Mouse (Mus musculus): ENCODE results near the gene Ube2o. TPM values are rescaled to one million over a fixed set of nuclear protein-coding genes. Genes with fewer than 3 reads are reported as not detected.
"Not testable (repeated sequence)": the region's sequence is repeated elsewhere in the genome, so short reads cannot be mapped to it uniquely, and the experiment has no call there.

The Ube2o gene
- polyA plus RNA-seq, 1 experiment from 2014 or later = 8.9 TPM

DNA sequence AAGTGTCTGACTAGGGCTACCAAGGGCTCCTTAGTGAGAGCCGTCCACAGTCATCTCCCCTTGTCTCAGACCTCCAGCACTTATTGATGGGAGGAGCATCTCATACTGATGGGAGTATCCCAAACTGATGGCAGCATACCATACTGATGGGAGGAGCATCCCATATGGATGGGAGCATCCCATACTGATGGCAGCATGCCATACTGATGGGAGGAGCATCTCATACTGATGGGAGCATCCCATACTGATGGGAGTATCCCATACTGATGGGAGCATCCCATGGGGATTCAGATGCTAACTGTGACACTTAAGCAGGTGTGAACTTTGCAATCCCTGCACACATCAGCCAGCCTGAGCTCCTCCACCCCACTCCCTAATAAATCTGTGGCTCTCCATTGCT, 88.7 kb downstream of the Ube2o start:
- H3K4me1 ChIP-seq (replicated peaks) = peaks cover 26% of the 10 kb centered on the region
- not testable (repeated sequence) for H3K27me3 ChIP-seq (ENCODE audit: insufficient read depth, poor library complexity, severe bottlenecking); DNase-seq (ENCODE audit: low spot score); H3K27ac ChIP-seq; H3K4me3 ChIP-seq; H3K9me3 ChIP-seq
- WGBS = 81% methylated on average over 1 of the region's 1 CpGs
- peaks cover 13% of the 10 kb centered on the region for H3K36me3 ChIP-seq

DNA sequence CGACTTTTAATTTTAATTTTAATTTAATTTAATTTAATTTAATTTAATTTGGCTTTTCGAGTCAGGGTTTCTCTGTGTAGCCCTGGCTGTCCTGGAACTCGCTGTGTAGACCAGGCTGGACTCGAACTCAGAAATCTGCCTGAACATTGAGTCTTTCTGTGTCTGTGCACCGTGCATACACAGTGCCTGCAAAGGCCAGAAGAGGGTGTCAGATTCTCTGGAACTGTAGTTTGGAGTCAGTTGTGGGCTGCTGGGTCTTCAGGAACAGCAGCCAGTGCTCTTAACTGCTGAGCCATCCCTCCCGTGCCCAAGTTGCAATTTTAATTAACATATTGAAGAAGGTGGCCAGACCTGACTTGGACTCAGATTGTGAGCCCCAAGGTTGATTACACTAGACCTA, 89.9 kb downstream of the Ube2o start:
- no peaks in the 10 kb centered on the region for H3K9me3 ChIP-seq
- H3K4me1 ChIP-seq (replicated peaks) = peaks cover 28% of the 10 kb centered on the region
- peak overlapping the region; percentile 87; the same call in 1 of the 2 replicates for H3K4me3 ChIP-seq
- WGBS = 73% methylated on average over 6 of the region's 6 CpGs
- peaks cover 25% of the 10 kb centered on the region for H3K36me3 ChIP-seq
- DNase-seq (ENCODE audit: low spot score) = no peak
- H3K27ac ChIP-seq = peak overlapping the region; percentile 94; the same call in 1 of the 2 replicates
- no peaks in the 10 kb centered on the region for H3K27me3 ChIP-seq (ENCODE audit: insufficient read depth, poor library complexity, severe bottlenecking)

DNA sequence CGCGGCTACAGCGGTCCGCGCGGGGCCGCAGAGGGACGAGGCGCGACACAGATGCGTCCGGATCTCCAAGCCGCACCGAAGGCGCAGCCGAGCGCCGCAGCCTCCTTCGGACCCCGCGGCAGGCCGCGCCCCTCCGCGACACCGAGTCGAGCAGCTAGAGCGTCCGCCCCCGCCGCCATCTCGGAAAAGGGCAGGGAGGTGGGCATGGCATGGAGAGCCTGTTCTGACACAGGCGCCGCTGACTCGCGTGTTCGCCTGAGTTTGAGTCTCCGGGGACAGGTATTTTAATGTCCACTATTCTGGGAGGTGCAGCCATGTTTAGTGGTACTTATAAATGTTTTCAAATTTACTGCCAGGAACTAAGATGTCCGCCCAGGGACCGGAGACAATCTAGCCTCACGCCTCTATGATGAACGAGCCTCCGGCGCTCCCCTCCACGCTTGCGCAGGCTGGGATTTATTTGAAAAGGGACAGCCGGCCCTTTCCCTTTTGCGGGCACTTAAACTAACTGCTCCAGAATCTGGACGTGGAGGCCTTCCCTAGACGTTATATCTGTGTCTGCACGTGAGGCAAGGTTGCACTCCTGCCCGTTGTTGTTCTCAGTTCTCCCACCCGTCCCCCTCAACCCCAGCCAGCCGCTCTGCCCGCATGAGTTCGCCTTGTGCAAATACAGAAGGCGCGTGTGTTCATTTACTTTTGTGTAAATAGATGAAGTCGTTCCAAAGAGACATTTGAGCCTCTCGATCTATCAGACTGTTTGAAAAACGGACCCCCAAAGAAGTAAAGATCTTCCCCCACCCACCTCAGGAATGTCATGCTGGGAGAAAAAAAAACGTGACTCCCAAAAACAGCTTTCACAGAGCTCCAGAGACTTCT, 90.8 kb downstream of the Ube2o start:
- Histone ChIP-seq H3K27ac (peak overlapping the region; percentile 94), H3K4me3 (peak overlapping the region; percentile 87), H3K27me3 (ENCODE audit: insufficient read depth, poor library complexity, severe bottlenecking) (no peaks in the 10 kb centered on the region), H3K4me1 (replicated peaks) (peaks cover 28% of the 10 kb centered on the region), H3K36me3 (peaks cover 33% of the 10 kb centered on the region), H3K9me3 (no peaks in the 10 kb centered on the region)
- peak; percentile 92 for DNase-seq (ENCODE audit: low spot score)
- WGBS = under 1% methylated on average over 62 of the region's 62 CpGs

DNA sequence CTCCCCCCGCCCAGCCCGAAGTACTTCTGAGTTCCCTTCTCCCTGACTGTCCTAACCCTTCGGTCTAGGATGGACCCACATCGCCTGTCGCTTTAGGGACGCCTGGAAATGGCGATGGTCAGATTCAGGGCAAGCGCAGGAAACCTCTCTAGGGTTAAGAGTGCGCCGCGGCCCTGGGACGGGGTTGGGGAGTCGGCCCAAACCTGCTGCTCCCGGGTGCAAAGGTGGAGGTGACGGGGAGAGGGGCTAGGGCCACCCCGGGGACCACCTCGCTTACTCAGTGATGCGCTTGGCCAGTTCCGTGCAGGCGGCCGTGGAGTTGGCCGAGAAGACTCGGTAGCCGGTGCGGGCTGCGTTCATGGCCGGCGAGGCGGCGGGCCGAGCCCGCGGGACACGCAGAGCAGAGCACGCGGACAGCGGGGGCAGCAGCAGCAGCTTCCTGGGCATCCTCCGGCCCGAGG, 91.4 kb downstream of the Ube2o start:
- WGBS = under 1% methylated on average over 39 of the region's 39 CpGs
- no peak for DNase-seq (ENCODE audit: low spot score)
- H3K36me3 ChIP-seq = peaks cover 40% of the 10 kb centered on the region
- H3K9me3 ChIP-seq = no peaks in the 10 kb centered on the region
- H3K4me3 ChIP-seq = peak overlapping the region; percentile 87
- H3K27me3 ChIP-seq (ENCODE audit: insufficient read depth, poor library complexity, severe bottlenecking) = no peaks in the 10 kb centered on the region
- H3K27ac ChIP-seq = peak overlapping the region; percentile 94
- H3K4me1 ChIP-seq (replicated peaks) = peaks cover 22% of the 10 kb centered on the region

DNA sequence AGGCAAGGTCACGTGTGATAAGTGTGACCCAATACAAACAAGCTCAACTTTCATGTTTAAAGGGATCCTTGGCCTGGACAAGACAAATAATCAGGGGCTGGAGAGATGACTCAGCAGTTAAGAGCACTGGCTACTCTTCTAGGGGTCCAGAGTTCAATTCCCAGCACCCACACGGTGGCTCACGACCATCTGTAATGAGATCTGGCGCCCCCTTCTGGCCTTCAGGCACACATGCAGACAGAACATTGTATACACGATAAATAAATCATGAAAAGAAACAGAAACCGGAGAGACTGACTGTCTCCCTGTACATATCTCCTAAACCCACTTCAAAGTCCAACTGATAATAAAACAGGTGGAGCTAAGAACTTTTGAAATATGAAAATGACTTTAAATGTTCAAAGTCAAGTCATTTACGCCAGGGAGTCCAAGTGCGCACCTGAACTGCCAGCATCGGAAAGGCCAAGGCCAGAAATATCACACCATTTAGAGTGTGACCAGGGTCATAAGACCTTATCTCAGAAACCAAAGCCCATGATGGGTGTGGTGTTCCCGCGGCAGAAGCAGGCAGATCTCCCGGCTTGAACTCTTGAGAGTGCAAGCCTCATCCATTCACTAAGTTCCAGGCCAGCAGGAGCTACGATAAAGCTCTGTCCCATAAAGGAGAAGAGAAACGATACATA, 92.4 kb downstream of the Ube2o start:
- Histone ChIP-seq H3K27ac (peak overlapping the region; percentile 94), H3K4me3 (peak overlapping the region; percentile 87), H3K9me3 (no peaks in the 10 kb centered on the region), H3K27me3 (ENCODE audit: insufficient read depth, poor library complexity, severe bottlenecking) (no peaks in the 10 kb centered on the region), H3K4me1 (replicated peaks) (peaks cover 14% of the 10 kb centered on the region), H3K36me3 (peaks cover 50% of the 10 kb centered on the region)
- WGBS = 81% methylated on average over 14 of the region's 14 CpGs
- DNase-seq (ENCODE audit: low spot score) = no peak

DNA sequence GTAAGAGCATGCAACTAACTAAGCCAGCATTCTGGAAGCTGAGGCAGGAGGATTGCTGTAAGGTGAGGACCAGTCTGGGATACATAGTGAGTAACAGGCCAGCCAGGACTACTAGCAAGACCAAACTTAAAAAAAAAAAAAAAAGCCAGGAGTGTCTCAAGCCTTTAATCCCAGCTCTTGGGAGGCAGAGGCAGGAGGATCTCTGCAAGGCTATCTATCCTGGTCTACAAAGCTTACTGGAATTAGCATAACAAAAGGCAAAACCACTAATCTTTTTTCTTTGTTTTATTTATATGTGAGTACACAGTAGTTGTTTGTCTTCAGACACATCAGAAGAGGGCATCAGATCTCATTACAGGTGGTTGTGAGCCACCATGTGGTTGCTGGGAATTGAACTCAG, 93.0 kb downstream of the Ube2o start:
- Histone ChIP-seq H3K4me3 (no peak overlapping the region), H3K9me3 (no peaks in the 10 kb centered on the region), H3K4me1 (replicated peaks) (peaks cover 14% of the 10 kb centered on the region), H3K27ac (no peak overlapping the region), H3K36me3 (peaks cover 56% of the 10 kb centered on the region), H3K27me3 (ENCODE audit: insufficient read depth, poor library complexity, severe bottlenecking) (no peaks in the 10 kb centered on the region)
- no peak for DNase-seq (ENCODE audit: low spot score)

Other genes with a start within 250 kb of the Ube2o start
- gene Foxj1, start 246.0 kb downstream of the Ube2o start, polyA plus RNA-seq (2016; fragmentation: Nextera tagmentation; extraction: Ambion mirVana) = 15.1 and 29.1 TPM in 2 replicates
- gene Rnf157, start 168.4 kb downstream of the Ube2o start, polyA plus RNA-seq (2016; fragmentation: Nextera tagmentation; extraction: Ambion mirVana) = 9.5 and 16.9 TPM in 2 replicates
- gene Ubald2, start 147.4 kb downstream of the Ube2o start, polyA plus RNA-seq (2016; fragmentation: Nextera tagmentation; extraction: Ambion mirVana) = 45.8 and 84.5 TPM in 2 replicates
- gene Qrich2, start 115.2 kb downstream of the Ube2o start, polyA plus RNA-seq (2016; fragmentation: Nextera tagmentation; extraction: Ambion mirVana) = 0.16 and 0.20 TPM in 2 replicates
- 210 and 236 TPM in 2 replicates for gene Prpsap1, start 87.2 kb downstream of the Ube2o start, polyA plus RNA-seq (2016; fragmentation: Nextera tagmentation; extraction: Ambion mirVana)
- gene Sphk1, start 50.5 kb downstream of the Ube2o start, polyA plus RNA-seq (2016; fragmentation: Nextera tagmentation; extraction: Ambion mirVana) = 8.6 and 11.1 TPM in 2 replicates
- gene Aanat, start 5.0 kb upstream of the Ube2o start, polyA plus RNA-seq (2016; fragmentation: Nextera tagmentation; extraction: Ambion mirVana) = not detected in 2 replicates
- gene Rhbdf2, start 45.6 kb upstream of the Ube2o start, polyA plus RNA-seq (2016; fragmentation: Nextera tagmentation; extraction: Ambion mirVana) = 3.8 and 6.6 TPM in 2 replicates
- gene Prcd, start 72.1 kb upstream of the Ube2o start, polyA plus RNA-seq (2016; fragmentation: Nextera tagmentation; extraction: Ambion mirVana) = 0.47 and 1.2 TPM in 2 replicates
- gene Cygb, start 72.9 kb upstream of the Ube2o start, polyA plus RNA-seq (2016; fragmentation: Nextera tagmentation; extraction: Ambion mirVana) = 3.5 and 3.8 TPM in 2 replicates
- gene St6galnac1, start 194.1 kb upstream of the Ube2o start, polyA plus RNA-seq (2016; fragmentation: Nextera tagmentation; extraction: Ambion mirVana) = not detected in 2 replicates
- 30.6 and 71.7 TPM in 2 replicates for gene Mxra7, start 246.6 kb upstream of the Ube2o start, polyA plus RNA-seq (2016; fragmentation: Nextera tagmentation; extraction: Ambion mirVana)

Measured in hindbrain, embryonic 10.5 days (tissue).